Mouse (Mus musculus) G1E (cell line): ENCODE data around the gene Plbd1. TPM values are rescaled to one million over a fixed set of nuclear protein-coding genes. Genes with fewer than 3 reads are reported as not detected.

Experiments used
- ATAC-seq: 2 replicates; pipeline ENCODE4 v1.8.0; 2016; ENCODE audit warnings: mild to moderate bottlenecking; ENCODE audit not compliant: insufficient number of reproducible peaks, poor library complexity, low FRiP score, severe bottlenecking; ENCODE audit errors: extremely low read depth
- DNase-seq: peaks from one replicate; pipeline ENCODE4 v3.0.0; 2012; ENCODE audit warnings: low spot score
- H3K27me3 ChIP-seq: 2 replicates; pipeline ENCODE4 v1.6.1; 2012; ENCODE audit warnings: mild to moderate bottlenecking, low read length, inconsistent platforms; ENCODE audit not compliant: insufficient read depth
- H3K36me3 ChIP-seq: replicated peaks from 2 replicates; pipeline ENCODE3; 2012; ENCODE audit warnings: mild to moderate bottlenecking, inconsistent platforms
- H3K4me1 ChIP-seq: 2 replicates; pipeline ENCODE4 v1.6.1; 2012; ENCODE audit warnings: low read depth, low read length, inconsistent platforms, mixed read lengths; ENCODE audit not compliant: insufficient read depth
- H3K4me3 ChIP-seq: 2 replicates; pipeline ENCODE4 v1.5.1; 2012; ENCODE audit warnings: low read depth, mild to moderate bottlenecking, inconsistent platforms, low read length, moderate library complexity, mixed read lengths
- H3K9me3 ChIP-seq: replicated peaks from 2 replicates; pipeline ENCODE4 v1.6.1; 2012; ENCODE audit warnings: inconsistent platforms
- CTCF ChIP-seq: IDR thresholded peaks from 2 replicates; pipeline ENCODE4 v1.5.1; 2012; ENCODE audit warnings: low read depth, low read length, inconsistent platforms, mixed read lengths
- GATA1 ChIP-seq: IDR thresholded peaks from 2 replicates; pipeline ENCODE4 v1.6.1; 2012; ENCODE audit warnings: borderline replicate concordance, low read length, inconsistent platforms, mixed read lengths
- GATA2 ChIP-seq: IDR thresholded peaks from 2 replicates; pipeline ENCODE4 v1.6.1; 2012; ENCODE audit warnings: low read depth, low read length, inconsistent platforms, borderline replicate concordance
- POLR2AphosphoS5 ChIP-seq: IDR thresholded peaks from 2 replicates; pipeline ENCODE4 v1.6.1; 2012; ENCODE audit warnings: low read depth, low read length, inconsistent platforms; ENCODE audit not compliant: insufficient replicate concordance
- TAL1 ChIP-seq: conservative IDR thresholded peaks from 2 replicates; pipeline ENCODE4 v1.6.1; 2012; ENCODE audit warnings: low read depth, low read length, inconsistent platforms, mixed read lengths
- polyA plus RNA-seq: library from polyadenylated mRNA; stranded (reverse); fragments of >175 nt; gene quantifications from 2 replicates; pipeline ENCODE4 v1.2.3, GENCODE M21; 2012
- total RNA-seq, 2 experiments: library from RNA; stranded (forward) in 1 of 2; stranded (reverse) in 1 of 2; fragments of 200-1000 nt in 1 of 2; fragments of >200 nt in 1 of 2; fragmentation: Nextera tagmentation in 1 of 2; gene quantifications; 2 replicates each; pipeline ENCODE4 v1.2.3; 2014 to 2017

Plbd1 gene
- total and polyA plus RNA-seq, 3 experiments: not detected

GRCm38 (mm10) chr6:136689790-136690413 lies 28.2 kb upstream of the Plbd1 start:
- H3K4me3 ChIP-seq: no peak overlapping the region
- no peak for TF ChIP-seq CTCF
- no peak for TF ChIP-seq GATA1
- no peak for TF ChIP-seq GATA2
- H3K9me3 ChIP-seq: peaks cover 12% of the 10 kb centered on the region
- no peak for ATAC-seq
- no peaks in the 10 kb centered on the region for H3K36me3 ChIP-seq
- no peak for DNase-seq
- H3K27me3 ChIP-seq: no peaks in the 10 kb centered on the region
- H3K4me1 ChIP-seq: no peaks in the 10 kb centered on the region

DNA sequence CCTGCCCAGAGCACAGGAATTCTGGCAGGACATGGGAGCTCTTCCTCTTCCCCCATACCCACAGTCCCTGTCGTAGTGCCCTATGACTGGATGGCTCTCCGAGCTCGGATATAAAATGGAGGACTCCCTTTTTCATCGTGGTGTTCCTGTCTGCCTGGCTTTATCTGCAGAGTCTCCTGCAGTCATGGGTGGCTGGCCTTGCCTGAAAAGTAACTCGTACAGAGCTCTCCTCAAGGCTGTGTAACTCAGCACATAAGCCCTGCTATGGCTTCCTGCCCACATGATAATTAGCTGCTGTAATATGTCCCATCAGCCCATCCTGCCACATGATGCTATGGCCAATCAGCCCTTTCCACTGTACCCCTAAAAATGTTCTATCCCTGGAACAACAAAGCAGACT lies 23.7 kb upstream of the Plbd1 start:
- H3K36me3 ChIP-seq: no peaks in the 10 kb centered on the region
- H3K4me3 ChIP-seq: no peak overlapping the region
- no peak for DNase-seq
- H3K27me3 ChIP-seq: no peaks in the 10 kb centered on the region
- H3K9me3 ChIP-seq: peaks cover 13% of the 10 kb centered on the region; the same call in 1 of the 2 replicates
- no peak for ATAC-seq
- TF ChIP-seq CTCF (no peak), POLR2AphosphoS5 (no peak), GATA1 (no peak)
- H3K4me1 ChIP-seq: no peaks in the 10 kb centered on the region

GRCm38 (mm10) chr6:136683410-136684334 lies 21.9 kb upstream of the Plbd1 start:
- Histone ChIP-seq H3K36me3 (no peaks in the 10 kb centered on the region), H3K4me3 (no peak overlapping the region), H3K4me1 (no peaks in the 10 kb centered on the region), H3K27me3 (no peaks in the 10 kb centered on the region), H3K9me3 (peaks cover 13% of the 10 kb centered on the region; the same call in 1 of the 2 replicates)
- no peak for TF ChIP-seq GATA2
- no peak for TF ChIP-seq CTCF
- TF ChIP-seq TAL1: no peak
- TF ChIP-seq GATA1: no peak
- no peak for TF ChIP-seq POLR2AphosphoS5
- ATAC-seq (no peak), DNase-seq (no peak)

- H3K9me3 ChIP-seq: peaks cover 3% of the 10 kb centered on the region; the same call in 1 of the 2 replicates
- no peaks in the 10 kb centered on the region for H3K36me3 ChIP-seq
- TF ChIP-seq TAL1: no peak
- no peak for TF ChIP-seq GATA2
- no peak for TF ChIP-seq CTCF
- no peak for TF ChIP-seq GATA1
- no peak for TF ChIP-seq POLR2AphosphoS5
- no peaks in the 10 kb centered on the region for H3K27me3 ChIP-seq
- DNase-seq (no peak), ATAC-seq (no peak)
- no peaks in the 10 kb centered on the region for H3K4me1 ChIP-seq
- H3K4me3 ChIP-seq: no peak overlapping the region
Measured at GRCm38 (mm10) chr6:136679381-136679780, 17.7 kb upstream of the Plbd1 start.

- Histone ChIP-seq H3K9me3 (no peaks in the 10 kb centered on the region), H3K4me3 (no peak overlapping the region), H3K27me3 (no peaks in the 10 kb centered on the region), H3K4me1 (no peaks in the 10 kb centered on the region), H3K36me3 (no peaks in the 10 kb centered on the region)
- no peak for ATAC-seq
- DNase-seq: no peak
- TF ChIP-seq GATA2 (no peak), POLR2AphosphoS5 (no peak), GATA1 (no peak), CTCF (no peak), TAL1 (no peak)
Measured at GRCm38 (mm10) chr6:136674935-136675334, 13.2 kb upstream of the Plbd1 start.

GRCm38 (mm10) chr6:136672467-136672866 lies 10.7 kb upstream of the Plbd1 start:
- H3K36me3 ChIP-seq: no peaks in the 10 kb centered on the region
- TF ChIP-seq GATA2 (no peak), GATA1 (no peak), TAL1 (no peak), POLR2AphosphoS5 (no peak), CTCF (no peak)
- no peaks in the 10 kb centered on the region for H3K9me3 ChIP-seq
- H3K27me3 ChIP-seq: no peaks in the 10 kb centered on the region
- ATAC-seq (no peak), DNase-seq (no peak)
- H3K4me1 ChIP-seq: no peaks in the 10 kb centered on the region
- H3K4me3 ChIP-seq: no peak overlapping the region
